Mouse (Mus musculus): ENCODE data around the gene Olfr1386. TPM values are rescaled to one million over a fixed set of nuclear protein-coding genes. Genes with fewer than 3 reads are reported as not detected.

Olfr1386 gene
- not detected for total RNA-seq (2023)

DNA sequence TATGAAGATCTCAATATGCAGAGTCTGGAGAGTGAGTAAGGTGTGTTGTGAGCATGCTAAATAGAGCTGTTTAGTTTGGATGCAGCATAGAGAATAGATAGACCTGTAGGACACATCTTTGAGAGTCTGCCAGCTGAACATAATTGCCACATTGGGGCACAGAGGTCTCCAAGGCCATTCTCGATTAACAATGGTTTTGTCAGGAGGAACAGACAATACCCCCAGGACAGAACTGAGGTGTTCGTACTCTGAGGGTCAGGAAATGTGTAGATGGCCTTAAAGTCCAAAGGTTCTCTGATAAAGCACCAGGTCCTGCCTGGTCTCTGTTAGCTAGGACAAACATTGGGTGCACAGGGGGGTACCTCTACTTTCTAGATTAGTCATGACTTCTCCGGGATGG, at the start of gene Olfr1386:
Olfr1386 (plus strand) TSS at position 301 of the 400 bp plus-strand sequence.

DNA sequence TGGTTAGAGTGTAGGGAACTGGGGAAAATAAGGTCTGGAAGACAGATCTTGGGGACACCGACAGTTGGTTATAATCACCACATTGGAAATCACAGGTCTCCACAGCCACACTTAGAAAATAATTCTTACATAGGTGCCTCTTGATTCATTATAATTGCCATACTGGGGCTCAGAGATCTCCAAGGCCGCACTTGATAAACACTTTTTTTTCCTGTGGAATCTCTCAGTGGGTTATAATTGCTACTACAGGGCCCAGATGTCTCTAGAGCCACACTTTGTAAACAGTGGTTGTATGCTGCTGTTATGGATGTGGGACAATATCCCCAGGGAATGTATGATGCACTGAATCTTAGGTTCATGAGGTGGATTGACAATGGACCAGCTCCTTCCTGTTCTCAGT, 42.1 kb upstream of the Olfr1386 start, which contains the start of gene Olfr1389:
Olfr1389 (plus strand) TSS at position 301 of the 400 bp plus-strand sequence.

DNA sequence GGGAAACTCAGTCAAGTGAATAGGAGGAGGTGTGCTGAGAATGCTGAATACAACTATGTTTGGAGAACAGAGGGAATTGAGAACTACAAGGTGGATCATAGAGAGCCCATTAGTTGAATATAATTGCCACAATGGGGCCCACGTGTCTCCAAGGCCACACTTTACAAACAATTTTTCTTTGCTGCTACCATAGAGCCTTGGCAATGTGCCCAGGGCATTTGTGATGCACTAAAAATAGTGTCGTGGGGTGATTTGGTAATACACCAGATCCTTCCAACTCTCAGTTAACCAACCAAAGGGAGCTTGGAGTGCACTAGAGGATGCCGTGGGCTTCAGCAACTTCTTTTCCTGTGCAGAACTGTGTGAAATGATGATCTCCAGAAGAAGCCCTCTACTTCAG, 28.4 kb upstream of the Olfr1386 start, which contains the start of gene Olfr1388:
Olfr1388 (plus strand) TSS at position 214 of the 400 bp plus-strand sequence.

DNA sequence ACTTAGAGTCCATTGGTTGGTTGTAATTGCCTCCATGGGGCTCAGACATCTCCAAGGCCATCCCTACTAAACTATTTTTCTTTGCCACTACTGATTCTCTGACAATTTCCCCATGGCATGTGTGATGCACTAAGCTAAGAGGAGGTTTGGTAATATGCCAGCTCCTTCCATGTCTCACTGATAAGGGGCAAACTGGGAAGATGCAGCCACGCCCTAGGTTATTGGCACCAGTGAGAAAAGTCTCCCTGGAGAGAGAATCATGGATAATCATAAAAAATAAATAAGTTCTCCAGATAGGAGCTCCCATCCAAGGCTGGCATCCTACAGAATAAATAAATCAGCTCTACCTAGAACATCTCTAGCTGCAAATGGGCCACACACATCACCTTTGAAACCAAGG, 9.8 kb upstream of the Olfr1386 start, which contains the start of gene Olfr1387:
Olfr1387 (plus strand) TSS at position 301 of the 400 bp plus-strand sequence.

DNA sequence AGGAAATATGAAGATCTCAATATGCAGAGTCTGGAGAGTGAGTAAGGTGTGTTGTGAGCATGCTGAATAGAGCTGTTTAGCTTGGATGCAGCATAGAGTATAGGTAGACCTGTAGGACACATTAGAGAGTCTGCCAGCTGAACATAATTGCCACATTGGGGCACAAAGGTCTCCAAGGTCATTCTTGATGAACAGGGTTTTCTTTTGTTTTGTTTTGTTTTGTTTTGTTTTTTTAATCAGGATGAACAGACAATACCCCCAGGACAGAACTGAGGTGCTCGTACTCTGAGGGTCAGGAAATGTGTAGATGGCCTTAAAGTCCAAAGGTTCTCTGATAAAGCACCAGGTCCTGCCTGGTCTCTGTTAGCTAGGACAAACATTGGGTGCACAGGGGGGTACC, 23.9 kb downstream of the Olfr1386 start, which contains the start of gene Olfr1385:
Olfr1385 (plus strand) TSS at position 301 of the 400 bp plus-strand sequence.

DNA sequence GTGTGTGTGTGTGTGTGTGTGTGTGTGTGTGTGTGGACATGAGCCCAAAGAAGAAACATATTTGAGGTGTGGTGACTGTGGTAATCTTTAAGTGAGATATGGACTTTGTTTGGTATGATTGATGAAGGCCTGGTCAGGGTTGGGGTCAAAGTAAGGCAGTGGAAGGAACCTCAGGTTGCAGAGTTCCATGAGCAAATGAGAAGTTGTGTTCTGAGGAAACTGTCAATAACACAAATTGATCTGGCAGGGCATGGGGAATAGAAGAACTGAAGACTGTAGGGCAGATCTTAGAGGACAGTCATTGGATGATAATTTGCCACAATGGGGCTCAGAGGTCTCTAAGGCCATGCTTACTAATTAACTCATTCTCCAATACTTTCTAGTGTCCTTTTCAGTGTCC, 54.5 kb downstream of the Olfr1386 start, which contains the start of gene Olfr1383:
Olfr1383 (plus strand) TSS at position 301 of the 400 bp plus-strand sequence.

Other genes starting within 250 kb of the Olfr1386 start
- 45.5 TPM for gene Mgat1, start 220.9 kb upstream of the Olfr1386 start, total RNA-seq (2023)
- gene Olfr1393, start 186.7 kb upstream of the Olfr1386 start, total RNA-seq (2023) = not detected
- gene Olfr1392, start 179.8 kb upstream of the Olfr1386 start, total RNA-seq (2023) = not detected
- gene Olfr10, start 160.3 kb upstream of the Olfr1386 start, total RNA-seq (2023) = not detected
- not detected for gene Olfr1391, start 142.3 kb upstream of the Olfr1386 start, total RNA-seq (2023)
- gene Olfr1390, start 129.9 kb upstream of the Olfr1386 start, total RNA-seq (2023) = not detected
- not detected for gene Olfr1389, start 42.0 kb upstream of the Olfr1386 start, total RNA-seq (2023)
- gene Olfr1388, start 28.4 kb upstream of the Olfr1386 start, total RNA-seq (2023) = not detected
- gene Olfr1387, start 9.7 kb upstream of the Olfr1386 start, total RNA-seq (2023) = not detected
- gene Olfr1385, start 24.0 kb downstream of the Olfr1386 start, total RNA-seq (2023) = not detected
- not detected for gene Olfr1384, start 41.7 kb downstream of the Olfr1386 start, total RNA-seq (2023)
- gene Olfr1383, start 54.6 kb downstream of the Olfr1386 start, total RNA-seq (2023) = not detected
- gene Olfr1382, start 63.2 kb downstream of the Olfr1386 start, total RNA-seq (2023) = not detected
- gene Olfr1381, start 78.4 kb downstream of the Olfr1386 start, total RNA-seq (2023) = not detected
- not detected for gene Olfr1380, start 91.8 kb downstream of the Olfr1386 start, total RNA-seq (2023)
- not detected for gene Flt4, start 144.2 kb downstream of the Olfr1386 start, total RNA-seq (2023)
- not detected for gene Scgb3a1, start 198.6 kb downstream of the Olfr1386 start, total RNA-seq (2023)
- 71.9 TPM for gene Cnot6, start 247.7 kb downstream of the Olfr1386 start, total RNA-seq (2023)

All from CD8-positive naive resting alpha-beta T cell, adult 57 days (primary cell).